Mouse (Mus musculus): ENCODE data around the gene D230025D16Rik.
"Not testable (repeated sequence)": the region's sequence is repeated elsewhere in the genome, so short reads cannot be mapped to it uniquely, and the experiment has no call there.

The D230025D16Rik gene

GRCm38 (mm10) chr8:105268342-105269074 lies 43.6 kb downstream of the D230025D16Rik start:
- DNase-seq (ENCODE audit: low spot score) = no peak

GRCm38 (mm10) chr8:105269075-105269458 lies 44.1 kb downstream of the D230025D16Rik start:
- peak; percentile 72 for DNase-seq (ENCODE audit: low spot score)

GRCm38 (mm10) chr8:105269461-105269947 lies 44.6 kb downstream of the D230025D16Rik start, which contains the start of gene Hsf4:
Gene Hsf4, plus strand, starts transcription at chr8:105269801.
- peak; percentile 81 for DNase-seq (ENCODE audit: low spot score)

GRCm38 (mm10) chr8:105270101-105270915 lies 45.4 kb downstream of the D230025D16Rik start:
- DNase-seq (ENCODE audit: low spot score) = no peak

GRCm38 (mm10) chr8:105270916-105271186 lies 45.9 kb downstream of the D230025D16Rik start:
- no peak for DNase-seq (ENCODE audit: low spot score)

GRCm38 (mm10) chr8:105275387-105275786 lies 50.4 kb downstream of the D230025D16Rik start:
- DNase-seq (ENCODE audit: low spot score) = no peak

GRCm38 (mm10) chr8:105275840-105276239 lies 50.9 kb downstream of the D230025D16Rik start, which contains the start of gene Nol3:
Gene Nol3, plus strand, starts transcription at chr8:105276140.
- no peak for DNase-seq (ENCODE audit: low spot score)

GRCm38 (mm10) chr8:105276292-105277120 lies 51.6 kb downstream of the D230025D16Rik start:
- no peak for DNase-seq (ENCODE audit: low spot score)

GRCm38 (mm10) chr8:105278911-105279334 lies 54.0 kb downstream of the D230025D16Rik start:
- DNase-seq (ENCODE audit: low spot score) = peak; percentile 85

GRCm38 (mm10) chr8:105280567-105280966 lies 55.6 kb downstream of the D230025D16Rik start:
- no peak for DNase-seq (ENCODE audit: low spot score)

- DNase-seq (ENCODE audit: low spot score) = no peak
These were observed 56.9 kb downstream of the D230025D16Rik start for GRCm38 (mm10) chr8:105281821-105282220.

GRCm38 (mm10) chr8:105282239-105282638 lies 57.3 kb downstream of the D230025D16Rik start:
- no peak for DNase-seq (ENCODE audit: low spot score)

- DNase-seq (ENCODE audit: low spot score) = no peak
These were observed 58.1 kb downstream of the D230025D16Rik start for GRCm38 (mm10) chr8:105283074-105283473.

- no peak for DNase-seq (ENCODE audit: low spot score)
These were observed 60.6 kb downstream of the D230025D16Rik start for GRCm38 (mm10) chr8:105285514-105285913.

- no peak for DNase-seq (ENCODE audit: low spot score)
These were observed 62.0 kb downstream of the D230025D16Rik start for GRCm38 (mm10) chr8:105286907-105287306.

GRCm38 (mm10) chr8:105288231-105288630 lies 63.3 kb downstream of the D230025D16Rik start:
- DNase-seq (ENCODE audit: low spot score) = no peak

GRCm38 (mm10) chr8:105288958-105289732 lies 64.2 kb downstream of the D230025D16Rik start:
- DNase-seq (ENCODE audit: low spot score) = peak; percentile 93

- no peak for DNase-seq (ENCODE audit: low spot score)
These were observed 65.0 kb downstream of the D230025D16Rik start, which contains the start of gene 4931428F04Rik for GRCm38 (mm10) chr8:105289805-105290460. Gene 4931428F04Rik, minus strand, starts transcription at chr8:105289864.

- peak; percentile 92 for DNase-seq (ENCODE audit: low spot score)
These were observed 65.8 kb downstream of the D230025D16Rik start for GRCm38 (mm10) chr8:105290554-105291314.

GRCm38 (mm10) chr8:105291364-105291763 lies 66.4 kb downstream of the D230025D16Rik start:
- not testable (repeated sequence) for DNase-seq (ENCODE audit: low spot score)

Data from lung, postnatal 25 days (tissue).